Mouse (Mus musculus) stomach, embryonic 14.5 days (tissue): ENCODE results near the gene Cpsf4l. TPM values are rescaled to one million over a fixed set of nuclear protein-coding genes. Genes with fewer than 3 reads are reported as not detected.

Experiments
- ATAC-seq: fragments of 200-750 bp; cut with Nextera tagmentation; 2 replicates; pipeline ENCODE4 v1.8.0; 2017; ENCODE audit warnings: low read depth, moderate TSS enrichment; ENCODE audit not compliant: insufficient number of reproducible peaks, insufficient read depth, low FRiP score
- H3K27ac ChIP-seq: fragments of 300-500 bp; sonication (generic); 2 replicates; pipeline ENCODE4 v1.5.1; 2014; ENCODE audit warnings: mild to moderate bottlenecking, low read length, moderate library complexity, mixed read lengths
- H3K27me3 ChIP-seq: fragments of 300-500 bp; sonication (generic); 2 replicates; pipeline ENCODE4 v1.6.1; 2014; ENCODE audit warnings: low read length, control low read depth, mixed read lengths; ENCODE audit not compliant: control insufficient read depth, insufficient read depth
- H3K36me3 ChIP-seq: fragments of 300-500 bp; sonication (generic); 2 replicates; pipeline ENCODE4 v1.6.1; 2014; ENCODE audit warnings: mild to moderate bottlenecking, control low read depth, low read length, moderate library complexity, mixed read lengths; ENCODE audit not compliant: control insufficient read depth, insufficient read depth
- H3K4me1 ChIP-seq: fragments of 300-500 bp; sonication (generic); 2 replicates; pipeline ENCODE4 v1.6.1; 2014; ENCODE audit warnings: low read length, control low read depth, mixed read lengths; ENCODE audit not compliant: control insufficient read depth, insufficient read depth
- H3K4me2 ChIP-seq: fragments of 300-500 bp; sonication (generic); replicated peaks from 2 replicates; pipeline ENCODE4 v1.6.1; 2014; ENCODE audit warnings: low read depth, low read length, control low read depth
- H3K4me3 ChIP-seq: fragments of 300-500 bp; sonication (generic); 2 replicates; pipeline ENCODE4 v1.5.1; 2014; ENCODE audit warnings: low read depth, low read length, control low read depth
- H3K9ac ChIP-seq: fragments of 300-500 bp; sonication (generic); replicated peaks from 2 replicates; pipeline ENCODE4 v1.6.1; 2014; ENCODE audit warnings: low read depth, mild to moderate bottlenecking, control low read depth, low read length, moderate library complexity, mixed read lengths
- H3K9me3 ChIP-seq: fragments of 300-500 bp; sonication (generic); 2 replicates; pipeline ENCODE4 v1.6.1; 2016; ENCODE audit warnings: low read depth, low read length, control low read depth; ENCODE audit not compliant: control insufficient read depth
- WGBS: fragments of 180-500 bp; shearing (Covaris S2); extraction: QIAGEN DNeasy Blood & Tissue Kit; methylation state at CpG from one replicate; pipeline ENCODE4 v1.1.7; 2014; 5-methylcytosine and 5-hydroxymethylcytosine counted together
- polyA plus RNA-seq: library from polyadenylated mRNA; unstranded; fragments of >200 nt; fragmentation: Nextera tagmentation; extraction: Ambion mirVana; gene quantifications from 2 replicates; pipeline ENCODE4 v1.2.1, GENCODE M21; 2014

Gene Cpsf4l
- polyA plus RNA-seq, 1 experiment from 2014 or later, result 0.52 TPM

- H3K9me3 ChIP-seq, result no peaks in the 10 kb centered on the region
- no peak overlapping the region for H3K9ac ChIP-seq
- 87% methylated on average over 5 of the region's 5 CpGs for WGBS
- H3K27ac ChIP-seq, result no peak overlapping the region
- H3K4me2 ChIP-seq, result no peak overlapping the region
- peaks cover 24% of the 10 kb centered on the region; the same call in 1 of the 2 replicates for H3K36me3 ChIP-seq
- H3K27me3 ChIP-seq, result no peaks in the 10 kb centered on the region
- ATAC-seq, result no peak
- no peak overlapping the region for H3K4me3 ChIP-seq
- no peaks in the 10 kb centered on the region for H3K4me1 ChIP-seq
Observed at GRCm38 (mm10) chr11:113674595-113674994, 35.2 kb downstream of the Cpsf4l start.

GRCm38 (mm10) chr11:113673614-113674013 is 36.2 kb downstream of the Cpsf4l start:
- H3K27ac ChIP-seq, result no peak overlapping the region
- peaks cover 27% of the 10 kb centered on the region; the same call in 1 of the 2 replicates for H3K36me3 ChIP-seq
- WGBS, result 92% methylated on average over 4 of the region's 4 CpGs

GRCm38 (mm10) chr11:113669711-113670110 is 40.1 kb downstream of the Cpsf4l start:
- Histone ChIP-seq H3K9ac (no peak overlapping the region), H3K4me2 (no peak overlapping the region), H3K36me3 (peaks cover 14% of the 10 kb centered on the region; the same call in 1 of the 2 replicates), H3K27me3 (no peaks in the 10 kb centered on the region), H3K4me3 (no peak overlapping the region), H3K9me3 (no peaks in the 10 kb centered on the region), H3K4me1 (peaks cover 14% of the 10 kb centered on the region; the same call in 1 of the 2 replicates), H3K27ac (no peak overlapping the region)
- WGBS, result 75% methylated on average over 4 of the region's 4 CpGs
- ATAC-seq, result no peak

More at GRCm38 (mm10) chr11:113673614-113674013, 36.2 kb downstream of the Cpsf4l start:
- no peaks in the 10 kb centered on the region for H3K27me3 ChIP-seq
- H3K4me3 ChIP-seq, result no peak overlapping the region
- no peaks in the 10 kb centered on the region for H3K9me3 ChIP-seq
- H3K4me2 ChIP-seq, result no peak overlapping the region
- H3K9ac ChIP-seq, result no peak overlapping the region
- no peaks in the 10 kb centered on the region for H3K4me1 ChIP-seq
- ATAC-seq, result no peak

DNA sequence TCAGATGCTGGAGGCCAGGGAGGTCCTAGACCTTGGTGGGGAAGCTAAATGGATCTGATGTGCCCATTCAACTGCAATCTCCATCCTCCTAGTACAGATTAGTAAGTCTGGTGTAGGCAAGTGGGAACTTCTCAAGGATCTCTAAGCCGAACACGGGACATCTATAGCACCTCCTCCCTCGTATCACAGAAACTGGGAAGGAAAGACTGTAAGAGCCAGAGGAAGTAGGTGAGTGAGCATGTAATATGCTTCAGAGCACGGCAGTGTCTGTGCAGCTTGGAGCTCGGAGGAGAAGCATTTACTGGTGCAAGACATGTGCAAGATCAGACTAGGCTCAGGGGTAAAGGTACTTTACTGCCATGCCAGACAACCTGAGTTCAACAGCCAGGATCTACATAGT is 41.0 kb downstream of the Cpsf4l start:
- Histone ChIP-seq H3K27ac (no peak overlapping the region), H3K36me3 (peaks cover 16% of the 10 kb centered on the region), H3K9ac (no peak overlapping the region), H3K4me2 (no peak overlapping the region), H3K4me3 (no peak overlapping the region), H3K9me3 (no peaks in the 10 kb centered on the region), H3K4me1 (peaks cover 14% of the 10 kb centered on the region; the same call in 1 of the 2 replicates), H3K27me3 (no peaks in the 10 kb centered on the region)
- WGBS, result 93% methylated on average over 5 of the region's 5 CpGs
- no peak for ATAC-seq

DNA sequence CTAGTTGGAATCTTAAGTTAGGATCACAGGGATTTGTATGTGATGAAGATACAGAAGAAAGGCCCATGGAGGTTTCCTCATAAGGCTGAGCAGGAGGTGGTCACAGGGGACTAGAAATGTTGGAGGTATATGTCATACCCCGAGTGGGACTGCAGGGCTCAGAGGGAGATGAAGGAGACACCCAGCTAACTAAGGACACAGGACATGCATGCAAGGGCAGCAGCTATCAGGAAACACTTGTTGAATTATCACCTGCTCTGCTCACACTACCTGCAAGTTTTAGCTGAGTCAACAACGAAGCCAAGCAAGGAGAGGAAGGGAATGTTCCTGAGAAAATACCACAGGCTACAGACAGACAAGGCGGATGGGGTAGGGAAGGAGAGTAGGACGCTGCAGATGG is 42.1 kb downstream of the Cpsf4l start:
- H3K36me3 ChIP-seq, result peaks cover 14% of the 10 kb centered on the region
- peak overlapping the region; percentile 0; the same call in 1 of the 2 replicates for H3K27ac ChIP-seq
- H3K4me3 ChIP-seq, result no peak overlapping the region
- H3K9me3 ChIP-seq, result no peaks in the 10 kb centered on the region
- H3K9ac ChIP-seq, result no peak overlapping the region
- no peaks in the 10 kb centered on the region for H3K27me3 ChIP-seq
- no peak for ATAC-seq
- H3K4me2 ChIP-seq, result no peak overlapping the region
- H3K4me1 ChIP-seq, result peaks cover 14% of the 10 kb centered on the region; the same call in 1 of the 2 replicates
- WGBS, result 67% methylated on average over 4 of the region's 4 CpGs

DNA sequence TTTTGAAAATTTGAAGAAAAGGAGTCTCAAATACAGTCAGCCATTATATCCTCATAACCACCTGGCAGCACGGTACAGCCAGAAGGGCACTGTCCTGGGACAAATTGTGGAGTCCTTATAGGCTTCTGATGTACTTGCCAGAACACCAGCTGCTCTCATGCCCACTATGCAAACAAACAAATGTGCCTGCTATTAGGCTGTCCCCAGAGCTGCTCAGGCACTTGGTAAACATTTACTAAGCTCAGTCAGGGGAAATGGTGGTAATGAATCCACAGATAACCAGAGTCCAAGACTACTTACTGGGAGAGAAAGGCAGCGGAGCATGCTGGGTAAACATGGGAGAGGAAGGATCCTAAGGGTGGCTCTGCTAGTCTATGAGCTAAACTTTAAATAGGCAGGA is 42.7 kb downstream of the Cpsf4l start:
- peak; percentile 59; the same call in 1 of the 2 replicates for ATAC-seq

DNA sequence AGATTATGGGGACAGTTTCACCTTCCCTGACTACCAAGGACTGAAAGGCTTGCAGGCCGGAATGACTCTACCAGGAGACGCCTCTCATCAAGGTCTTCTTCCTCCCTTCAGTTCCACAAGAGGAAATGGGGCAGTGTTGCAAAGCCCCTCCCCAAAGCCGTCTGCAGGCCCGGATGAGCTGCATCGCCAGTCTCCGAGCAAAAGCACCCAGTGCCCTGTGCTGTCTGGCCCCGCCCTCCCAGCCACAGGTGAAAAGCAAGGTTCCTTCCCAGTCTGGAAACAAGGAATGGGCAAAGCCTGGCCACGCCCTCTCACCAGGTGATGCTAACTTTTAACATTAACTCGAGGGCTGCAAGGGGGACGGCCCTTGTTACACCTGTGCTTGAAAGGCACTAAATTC is 43.2 kb downstream of the Cpsf4l start:
- Histone ChIP-seq H3K9me3 (no peaks in the 10 kb centered on the region), H3K4me2 (no peak overlapping the region), H3K27ac (peak overlapping the region; percentile 58; the same call in 1 of the 2 replicates), H3K36me3 (peaks cover 20% of the 10 kb centered on the region), H3K4me3 (no peak overlapping the region), H3K4me1 (peaks cover 14% of the 10 kb centered on the region; the same call in 1 of the 2 replicates), H3K9ac (no peak overlapping the region), H3K27me3 (no peaks in the 10 kb centered on the region)
- peak; percentile 35; the same call in 1 of the 2 replicates for ATAC-seq
- 52% methylated on average over 10 of the region's 10 CpGs for WGBS

More for the DNA sequence above, 42.7 kb downstream of the Cpsf4l start:
- no peaks in the 10 kb centered on the region for H3K9me3 ChIP-seq
- no peaks in the 10 kb centered on the region for H3K27me3 ChIP-seq
- WGBS, result 64% methylated on average over 2 of the region's 2 CpGs
- H3K9ac ChIP-seq, result no peak overlapping the region
- H3K4me3 ChIP-seq, result no peak overlapping the region
- H3K4me2 ChIP-seq, result no peak overlapping the region
- peaks cover 17% of the 10 kb centered on the region for H3K36me3 ChIP-seq
- peaks cover 14% of the 10 kb centered on the region; the same call in 1 of the 2 replicates for H3K4me1 ChIP-seq
- peak overlapping the region; percentile 58; the same call in 1 of the 2 replicates for H3K27ac ChIP-seq

DNA sequence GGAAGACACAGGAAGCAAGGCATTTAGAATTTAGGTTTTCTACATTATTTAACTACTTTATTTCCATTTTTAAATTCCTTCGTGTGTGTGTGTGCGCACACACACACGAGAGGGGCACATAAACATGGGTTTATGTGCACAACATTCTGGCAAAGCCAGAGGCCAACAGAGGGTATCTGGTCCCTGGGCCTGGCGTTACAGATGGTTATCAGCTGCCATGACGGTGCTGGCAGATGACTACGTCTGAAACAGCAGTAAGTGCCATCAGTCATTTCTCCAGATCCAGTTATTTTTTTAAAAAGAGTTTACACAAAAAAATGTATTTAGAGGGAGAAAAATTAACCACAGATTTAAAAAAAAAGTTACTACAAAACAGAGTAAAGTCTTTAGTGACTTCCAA is 43.6 kb downstream of the Cpsf4l start:
- WGBS, result 55% methylated on average over 6 of the region's 6 CpGs
- Histone ChIP-seq H3K9ac (no peak overlapping the region), H3K9me3 (no peaks in the 10 kb centered on the region), H3K4me1 (peaks cover 14% of the 10 kb centered on the region; the same call in 1 of the 2 replicates), H3K27ac (peak overlapping the region; percentile 58; the same call in 1 of the 2 replicates), H3K4me2 (no peak overlapping the region), H3K4me3 (no peak overlapping the region), H3K36me3 (peaks cover 21% of the 10 kb centered on the region), H3K27me3 (no peaks in the 10 kb centered on the region)
- ATAC-seq, result no peak

DNA sequence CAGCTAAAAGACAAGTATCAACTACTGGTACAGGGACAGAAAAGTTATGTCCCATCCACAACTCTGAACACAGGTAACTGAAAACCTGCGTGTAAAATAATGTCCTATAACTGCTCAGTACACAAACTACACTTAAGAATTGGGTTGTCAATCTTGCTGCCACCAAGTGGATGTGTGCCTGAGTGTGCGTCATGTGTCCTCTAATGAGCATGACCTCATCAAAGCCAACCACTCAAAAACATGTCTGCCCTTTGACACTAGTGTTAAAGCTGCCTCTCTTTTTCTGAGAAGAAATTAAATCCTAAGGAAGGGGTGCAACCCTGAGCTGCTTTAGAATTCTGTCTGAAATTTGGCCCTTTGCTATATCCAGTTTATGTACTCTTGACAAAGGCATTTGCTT is 45.5 kb downstream of the Cpsf4l start:
- WGBS, result 76% methylated on average over 2 of the region's 2 CpGs
- Histone ChIP-seq H3K4me1 (peaks cover 14% of the 10 kb centered on the region; the same call in 1 of the 2 replicates), H3K36me3 (peaks cover 37% of the 10 kb centered on the region), H3K4me2 (no peak overlapping the region), H3K9me3 (no peaks in the 10 kb centered on the region), H3K4me3 (no peak overlapping the region), H3K27me3 (no peaks in the 10 kb centered on the region), H3K9ac (no peak overlapping the region), H3K27ac (no peak overlapping the region)
- ATAC-seq, result no peak
